Mouse (Mus musculus): ENCODE data around the gene Cd300e. TPM values are rescaled to one million over a fixed set of nuclear protein-coding genes. Genes with fewer than 3 reads are reported as not detected.

The Cd300e gene
- polyA plus RNA-seq, 1 experiment from 2014 or later: 0.04 TPM

- POLR2A ChIA-PET: no interaction called here
- in situ Hi-C loops (cut with MboI; ENCODE audit: low pct_unique_long_range_greater_than_20kb): no loop called here
- DNase-seq (ENCODE audit: low read depth, low spot score): no peak
These were observed 57.9 kb downstream of the Cd300e start for GRCm38 (mm10) chr11:115004070-115004469.

More at GRCm38 (mm10) chr11:115004070-115004469, 57.9 kb downstream of the Cd300e start:
- TF ChIP-seq CTCF (IDR thresholded peaks at IDR 0.05): no peak
- CTCF ChIA-PET: no interaction called here
- peaks cover 5% of the 10 kb centered on the region for H3K27me3 ChIP-seq
- ATAC-seq: no peak

Other genes starting within 250 kb of the Cd300e start
- gene Gprc5c, start 211.0 kb downstream of the Cd300e start, polyA plus RNA-seq (2021): 234 TPM
- gene Cd300a, start 172.1 kb downstream of the Cd300e start, polyA plus RNA-seq (2021): 0.78 TPM
- 0.03 TPM for gene Cd300lb, start 127.8 kb downstream of the Cd300e start, polyA plus RNA-seq (2021)
- not detected for gene Cd300c, start 93.0 kb downstream of the Cd300e start, polyA plus RNA-seq (2021)
- gene Cd300ld, start 72.3 kb downstream of the Cd300e start, polyA plus RNA-seq (2021): 0.08 TPM
- 0.14 TPM for gene Cd300c2, start 60.3 kb downstream of the Cd300e start, polyA plus RNA-seq (2021)
- gene Cd300ld2, start 46.0 kb downstream of the Cd300e start, polyA plus RNA-seq (2021): not detected
- gene Cd300ld4, start 35.2 kb downstream of the Cd300e start, polyA plus RNA-seq (2021): not detected
- not detected for gene Cd300ld5, start 24.4 kb downstream of the Cd300e start, polyA plus RNA-seq (2021)
- gene Cd300ld3, start 13.8 kb downstream of the Cd300e start, polyA plus RNA-seq (2021): not detected
- 0.35 TPM for gene Rab37, start 29.3 kb upstream of the Cd300e start, polyA plus RNA-seq (2021)
- gene Cd300lf, start 71.8 kb upstream of the Cd300e start, polyA plus RNA-seq (2021): not detected
- gene Slc9a3r1, start 101.2 kb upstream of the Cd300e start, polyA plus RNA-seq (2021): 98.7 TPM
- 10.2 TPM for gene Tmem104, start 125.3 kb upstream of the Cd300e start, polyA plus RNA-seq (2021)
- gene Nat9, start 125.7 kb upstream of the Cd300e start, polyA plus RNA-seq (2021): 28.0 TPM
- gene Grin2c, start 205.1 kb upstream of the Cd300e start, polyA plus RNA-seq (2021): not detected
- gene Fdxr, start 214.9 kb upstream of the Cd300e start, polyA plus RNA-seq (2021): 7.1 TPM
- 0.05 TPM for gene Fads6, start 235.5 kb upstream of the Cd300e start, polyA plus RNA-seq (2021)
- gene Otop2, start 245.0 kb upstream of the Cd300e start, polyA plus RNA-seq (2021): not detected